Mouse (Mus musculus) adrenal gland, adult 2 months (tissue): Measurements from ENCODE around the gene Taok3. TPM values are rescaled to one million over a fixed set of nuclear protein-coding genes. Genes with fewer than 3 reads are reported as not detected.

Experiments used
- DNase-seq: peaks from one replicate; pipeline ENCODE4 v3.0.0; 2021
- long read RNA-seq: library from polyadenylated mRNA; stranded (forward); transcript quantifications from one replicate; pipeline ENCODE4 v2.0.0, GENCODE M21; 2021
- polyA plus RNA-seq: library from polyadenylated mRNA; depleted of rRNA; stranded (reverse); fragments of >200 nt; gene quantifications from 2 replicates; pipeline ENCODE4 v1.2.3, GENCODE M21; 2012; rRNA removed
- total RNA-seq, 2 experiments: library from RNA; stranded (reverse); gene quantifications; 2 replicates each; pipeline ENCODE4 v1.2.3; 2021

Taok3 gene
- total RNA-seq: 10 to 100 TPM; 30.9 to 36.0 TPM
- polyA plus RNA-seq: 5.4 and 9.0 TPM in 2 replicates
- long read RNA-seq, full-length matches to known transcripts: 12 of 14 reads
- long read RNA-seq, partial matches to known transcripts: 0 of 14 reads
- long read RNA-seq, other reads (novel, unspliced or antisense): 2 of 14 reads

- DNase-seq: peak; percentile 99
Measured at GRCm38 (mm10) chr5:117119777-117120488, at the start of gene Taok3. Gene Taok3 (plus strand): TSS chr5:117120129.

DNA sequence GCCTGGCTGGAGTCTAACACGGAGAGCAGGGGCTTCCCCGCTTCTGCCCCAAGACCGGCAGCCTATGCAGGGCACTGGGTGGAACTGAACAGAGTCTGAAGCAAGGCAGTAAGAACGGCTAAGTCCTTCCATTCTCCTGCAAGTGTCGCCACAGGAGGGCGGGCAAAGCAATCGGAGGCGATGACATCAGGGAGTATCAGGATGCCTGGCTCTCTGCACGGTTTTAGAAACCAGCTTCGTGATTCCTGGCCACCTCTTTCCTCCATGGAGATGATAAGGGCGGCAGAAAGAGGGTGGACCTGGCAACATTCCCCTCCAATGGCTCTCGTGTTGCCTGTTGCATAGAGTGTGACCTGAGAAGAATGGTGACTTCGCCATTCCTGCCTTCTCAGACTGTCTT lies 32.2 kb upstream of the Taok3 start:
- DNase-seq: no peak

- no peak for DNase-seq
Measured at GRCm38 (mm10) chr5:117089147-117089546, 30.8 kb upstream of the Taok3 start.

GRCm38 (mm10) chr5:117089786-117090185 lies 30.1 kb upstream of the Taok3 start:
- no peak for DNase-seq

- DNase-seq: peak; percentile 29
Measured at GRCm38 (mm10) chr5:117094431-117094830, 25.5 kb upstream of the Taok3 start.

- DNase-seq: peak; percentile 46
Measured at GRCm38 (mm10) chr5:117096716-117097115, 23.2 kb upstream of the Taok3 start.

GRCm38 (mm10) chr5:117099008-117099407 lies 20.9 kb upstream of the Taok3 start:
- DNase-seq: no peak

DNA sequence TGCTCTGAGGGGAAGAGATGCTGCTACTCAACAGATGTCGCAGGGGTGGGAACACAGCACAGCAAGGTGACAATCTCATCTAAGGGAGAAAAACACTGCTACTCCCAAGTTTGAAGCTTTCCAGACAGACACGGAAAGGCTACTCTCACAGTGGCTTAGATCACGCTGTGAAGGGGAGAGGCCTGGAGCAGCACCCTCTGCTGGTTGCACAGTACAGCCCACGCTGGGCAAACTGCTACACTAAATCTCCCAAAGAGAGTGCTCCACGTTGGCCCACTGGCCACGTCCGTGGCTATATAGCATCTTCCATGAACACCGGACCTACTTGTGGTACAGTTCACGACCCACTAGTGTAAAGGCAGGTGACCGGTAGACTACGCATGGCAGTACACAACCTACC lies 20.2 kb upstream of the Taok3 start:
- DNase-seq: no peak

DNA sequence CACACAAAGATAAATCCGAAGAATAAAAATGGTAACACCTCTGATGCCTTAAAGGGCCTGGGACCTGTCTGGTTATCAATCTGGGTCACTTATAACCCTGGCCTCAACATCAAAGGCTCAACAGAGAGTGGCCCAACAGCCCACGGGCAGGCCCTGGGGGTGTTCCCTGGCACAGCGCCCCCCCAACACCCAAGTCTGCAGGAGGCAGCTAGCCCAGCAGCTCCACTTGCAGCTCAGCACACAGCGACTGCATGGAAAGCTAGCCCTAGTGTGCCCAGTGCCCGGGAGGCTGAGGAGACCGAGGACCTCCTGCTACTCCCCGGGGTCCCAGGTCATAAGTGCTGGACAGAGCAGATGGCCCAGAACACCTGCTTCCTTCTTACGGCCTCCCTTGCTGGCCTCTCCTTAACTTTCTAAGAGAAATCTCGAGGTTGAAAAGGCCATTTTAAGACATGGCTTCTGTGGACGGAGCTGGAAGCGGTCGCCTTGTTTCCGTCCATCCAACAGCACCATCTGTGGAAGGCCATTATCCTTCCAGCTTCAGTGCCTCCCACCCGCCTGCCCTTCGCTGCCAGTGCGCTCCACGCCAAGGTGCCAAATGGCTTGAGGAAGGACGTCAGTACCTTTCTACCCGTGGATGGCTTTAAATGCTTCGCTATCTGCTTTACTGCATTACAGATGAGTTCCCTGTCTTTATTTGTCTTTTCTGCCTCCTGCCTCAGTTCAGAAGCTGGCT lies 16.6 kb upstream of the Taok3 start:
- no peak for DNase-seq

GRCm38 (mm10) chr5:117104329-117104728 lies 15.6 kb upstream of the Taok3 start:
- DNase-seq: no peak

- DNase-seq: no peak
Measured at GRCm38 (mm10) chr5:117105761-117106160, 14.2 kb upstream of the Taok3 start.

- DNase-seq: no peak
Measured at GRCm38 (mm10) chr5:117108292-117108691, 11.6 kb upstream of the Taok3 start.

GRCm38 (mm10) chr5:117108731-117109130 lies 11.2 kb upstream of the Taok3 start:
- no peak for DNase-seq

GRCm38 (mm10) chr5:117109522-117109921 lies 10.4 kb upstream of the Taok3 start:
- DNase-seq: no peak

DNA sequence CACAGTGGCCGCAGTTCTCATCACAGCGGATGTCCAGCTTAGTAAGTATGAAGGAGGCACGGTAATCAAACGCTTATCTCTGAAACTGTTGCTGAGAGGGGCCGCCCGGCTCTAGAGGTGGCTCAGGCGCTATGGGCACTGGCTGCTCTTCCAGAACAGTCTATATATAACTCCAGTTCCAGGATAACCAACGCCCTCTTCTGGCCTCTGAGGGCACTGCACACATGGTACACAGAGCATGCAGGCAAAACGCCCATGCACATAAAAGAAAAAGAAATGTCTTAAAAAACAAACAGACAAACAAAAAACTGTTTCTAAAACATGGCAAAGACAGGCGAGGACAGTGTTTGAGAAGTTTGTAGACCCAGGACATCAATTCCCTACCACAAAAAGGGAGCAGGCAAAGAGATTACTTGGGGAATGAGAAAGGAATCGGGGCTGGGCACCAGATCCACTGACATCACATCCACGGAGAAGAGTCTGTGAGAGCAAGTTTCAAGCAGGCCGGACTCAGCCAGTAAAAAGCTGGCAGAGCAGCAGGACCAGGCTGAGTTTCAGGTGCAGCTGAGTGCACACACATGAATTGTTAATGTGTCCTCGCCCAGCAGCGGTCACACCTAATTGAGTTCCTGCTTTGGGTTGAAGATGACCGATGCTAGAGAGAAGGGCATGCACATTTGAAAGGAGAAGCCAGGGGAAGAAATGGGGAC lies 8.7 kb upstream of the Taok3 start:
- DNase-seq: no peak

DNA sequence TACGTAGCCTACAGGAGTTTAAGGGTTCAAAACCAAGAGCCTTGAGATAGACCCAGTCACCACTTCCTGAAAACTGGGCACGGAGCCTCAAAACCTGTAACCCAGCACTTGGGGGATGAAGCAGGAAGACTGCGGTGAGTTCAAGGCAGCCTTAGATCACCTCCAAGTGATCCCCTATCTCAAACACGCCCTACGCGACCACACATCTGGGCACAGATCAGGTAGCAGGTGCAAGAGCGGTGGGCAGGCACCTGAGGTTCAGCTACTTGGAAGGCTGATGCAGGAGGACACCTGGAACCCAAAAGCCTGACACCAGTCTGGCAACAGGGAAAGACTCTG lies 8.2 kb upstream of the Taok3 start:
- DNase-seq: no peak

DNA sequence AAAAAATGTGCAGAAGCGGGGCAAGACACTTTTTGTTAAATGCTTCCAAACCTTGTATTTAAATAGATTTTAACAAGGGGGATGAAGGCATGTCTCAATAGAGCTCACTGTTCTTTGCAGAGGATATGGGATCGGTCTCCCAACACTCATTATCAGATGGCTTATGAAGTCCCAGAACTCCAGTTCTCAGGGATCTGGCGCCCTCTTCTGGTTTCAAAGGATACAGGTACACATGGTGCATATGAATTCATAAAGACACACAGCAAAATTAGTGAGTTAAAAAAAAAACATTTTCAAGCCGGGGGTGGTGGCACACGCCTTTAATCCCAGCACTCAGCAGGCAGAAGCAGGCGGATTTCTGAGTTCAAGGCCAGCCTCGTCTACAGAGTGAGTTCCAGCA lies 6.6 kb upstream of the Taok3 start:
- no peak for DNase-seq

DNA sequence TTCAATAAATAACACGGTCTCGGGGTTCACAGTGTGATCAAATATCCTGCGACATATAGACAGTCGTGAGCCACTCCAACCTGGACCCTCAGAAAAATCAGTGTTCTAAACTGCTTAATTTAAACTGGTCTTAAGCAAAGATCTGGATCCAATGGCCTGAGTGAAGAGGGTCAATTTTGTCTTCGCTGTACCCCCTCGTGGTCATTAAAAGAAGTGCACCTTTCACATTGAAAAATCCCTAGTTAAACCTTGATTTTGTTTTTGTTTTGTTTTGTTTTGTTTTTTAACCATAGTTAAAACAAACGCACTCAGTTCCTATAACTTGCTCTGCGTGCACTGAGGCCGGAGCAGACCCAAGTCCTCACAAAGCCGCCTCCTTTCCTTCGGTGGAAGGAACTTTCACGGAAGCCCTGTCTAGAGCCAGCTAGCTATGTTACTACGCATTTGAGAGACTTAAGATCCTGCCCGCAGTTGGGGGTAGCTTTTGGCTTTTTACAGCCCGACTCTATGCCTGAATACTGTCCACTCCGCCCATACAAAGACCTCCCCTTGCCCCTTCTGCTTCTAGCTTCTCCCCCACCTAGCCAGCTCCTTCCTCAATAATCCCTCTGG lies 5.2 kb upstream of the Taok3 start:
- DNase-seq: no peak

DNA sequence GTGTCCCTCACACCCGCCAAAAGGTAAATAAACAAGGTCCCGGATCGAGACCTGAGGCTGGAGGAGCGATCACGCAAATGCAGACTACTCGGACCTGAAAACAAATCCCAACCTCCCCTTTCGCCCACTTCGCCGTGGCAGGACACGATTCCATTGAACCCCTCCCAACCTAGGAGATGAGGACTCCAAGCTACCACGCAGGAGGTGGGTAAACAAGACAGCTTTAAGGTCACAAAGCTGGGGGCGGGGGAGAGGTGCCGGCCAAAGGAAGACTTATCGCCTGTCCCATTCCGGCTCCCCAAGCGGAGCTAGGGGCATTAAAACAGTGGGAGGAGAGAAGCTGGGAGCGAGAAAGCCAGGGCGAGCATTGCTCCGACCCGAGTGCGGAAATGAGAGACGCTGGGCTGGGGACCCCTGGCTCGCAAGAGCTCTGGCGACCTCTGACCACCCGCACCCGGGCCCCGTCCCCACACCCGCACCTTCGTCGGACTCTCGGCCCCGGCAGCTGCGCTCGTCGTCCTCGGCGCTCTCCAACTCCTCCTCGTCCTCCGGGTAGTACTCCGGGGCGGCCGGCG lies 4.6 kb upstream of the Taok3 start:
- peak; percentile 64 for DNase-seq

DNA sequence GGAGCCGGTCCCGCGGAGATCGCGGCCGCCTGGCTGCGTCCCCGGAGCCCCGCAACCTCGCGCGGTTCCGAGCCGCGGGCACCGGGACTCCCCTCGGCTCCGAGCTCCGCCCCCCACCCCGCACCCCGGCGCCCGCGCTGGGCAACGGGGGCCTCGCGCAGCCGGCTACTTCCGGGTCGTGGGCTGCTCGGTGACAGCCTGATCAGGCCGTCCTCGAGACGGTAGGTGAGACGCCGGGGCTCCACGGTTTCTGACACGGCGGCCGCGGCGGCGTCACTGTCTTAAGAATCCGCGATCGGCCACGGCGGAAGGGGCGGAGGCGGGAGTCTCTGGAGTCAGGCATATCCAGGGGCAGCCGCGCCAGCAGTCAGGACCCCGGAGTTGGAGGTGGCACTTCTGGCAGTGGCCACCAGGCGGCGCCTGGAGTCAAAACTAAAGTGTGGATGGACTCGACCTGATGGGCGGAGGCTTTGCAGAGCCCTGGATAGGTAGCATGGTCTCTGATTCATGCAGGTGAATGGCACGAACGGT lies 4.0 kb upstream of the Taok3 start, which contains the start of gene Suds3:
TSS of gene Suds3 (minus strand) at position 278 of the 531 bp plus-strand sequence.
- DNase-seq: peak; percentile 95

DNA sequence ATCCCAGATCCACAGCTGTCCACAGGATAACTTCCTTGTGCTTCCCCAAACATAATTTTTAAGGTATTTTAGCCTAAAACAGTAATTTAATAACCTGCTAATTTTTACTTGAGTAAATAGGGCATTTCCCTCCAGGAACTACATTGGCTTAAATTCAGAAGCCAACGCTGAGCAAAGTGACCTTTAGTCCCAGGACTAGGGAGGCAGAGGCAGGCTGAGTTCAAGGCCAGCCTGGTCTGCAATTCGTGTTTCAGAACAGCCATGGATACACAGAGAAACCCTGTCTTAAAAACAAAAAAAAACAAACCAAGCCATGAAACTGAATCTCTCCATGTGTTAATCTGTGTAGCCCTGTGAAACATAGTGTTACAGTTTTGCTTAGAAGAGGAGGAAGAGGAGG lies 3.3 kb upstream of the Taok3 start:
- DNase-seq: peak; percentile 59

DNA sequence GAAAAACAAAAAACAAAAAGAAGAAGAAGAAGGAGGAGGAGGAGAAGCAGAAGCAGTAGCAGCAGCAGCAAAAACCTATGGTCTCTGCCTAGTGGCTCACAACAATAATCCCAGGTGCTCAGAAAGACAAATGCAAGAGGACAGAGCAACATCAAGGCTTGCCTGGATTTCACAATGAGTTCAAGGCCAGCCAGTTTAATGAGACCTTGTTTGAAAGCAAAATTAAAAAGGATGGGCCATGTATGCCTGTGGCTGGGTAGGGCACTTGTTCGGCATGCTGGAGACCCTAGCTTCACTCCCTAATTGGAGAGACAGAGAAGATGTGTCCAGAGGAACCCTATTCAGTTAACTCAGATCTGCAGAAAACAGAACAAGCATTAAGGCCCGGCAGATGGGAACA lies 2.7 kb upstream of the Taok3 start:
- DNase-seq: peak; percentile 59
